Mouse (Mus musculus) brain, embryonic 14.5 days (tissue): ENCODE results near the gene Olfr618.
"Not testable (repeated sequence)": the region's sequence is repeated elsewhere in the genome, so short reads cannot be mapped to it uniquely, and the experiment has no call there.

Source experiments
- CTCF ChIP-seq: fragments of 200-500 bp; IDR thresholded peaks from 2 replicates; pipeline ENCODE4 v1.5.1; 2012; ENCODE audit warnings: inconsistent platforms, mild to moderate bottlenecking, moderate library complexity, borderline replicate concordance; ENCODE audit not compliant: insufficient read depth, insufficient read length; ENCODE audit errors: extremely low read depth
- POLR2A ChIP-seq: fragments of 200-500 bp; IDR thresholded peaks from 2 replicates; pipeline ENCODE4 v1.6.1; 2012; ENCODE audit warnings: mild to moderate bottlenecking, inconsistent platforms, borderline replicate concordance; ENCODE audit not compliant: poor library complexity, insufficient read depth, insufficient read length, severe bottlenecking; ENCODE audit errors: extremely low read depth

- TF ChIP-seq CTCF, POLR2A: not testable (repeated sequence)
These were observed 47.3 kb upstream of the Olfr618 start, which contains the start of gene Olfr612 for GRCm38 (mm10) chr7:103542617-103543016.
